Mouse (Mus musculus): Measurements from ENCODE around the gene Ube2j2. TPM values are rescaled to one million over a fixed set of nuclear protein-coding genes. Genes with fewer than 3 reads are reported as not detected.

Gene Ube2j2
- total and polyA plus RNA-seq, 3 experiments = 121 to 172 TPM; not detected in 1

DNA sequence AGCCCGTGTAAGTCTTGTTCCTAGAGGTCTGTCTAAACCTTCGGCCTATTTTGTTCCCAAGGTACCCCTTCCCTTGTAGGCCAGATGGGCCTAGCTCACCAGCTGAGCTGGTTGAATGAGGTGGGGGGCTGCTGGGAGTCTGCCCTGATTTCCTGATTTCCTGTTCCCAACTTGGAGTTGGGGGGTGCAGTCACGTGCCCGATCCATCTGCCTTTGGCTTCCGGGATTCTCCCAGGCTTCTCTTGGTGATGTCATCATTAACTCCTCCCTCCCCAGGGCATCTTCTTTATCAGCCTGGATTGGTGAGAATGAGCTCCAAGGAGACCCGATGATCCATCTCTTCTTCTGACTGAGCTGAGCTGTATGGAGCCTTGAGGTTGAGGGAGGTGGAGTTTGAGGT lies 48.4 kb upstream of the Ube2j2 start:
- Histone ChIP-seq H3K27me3 (ENCODE audit: control insufficient read depth in 1 of 2, insufficient read depth in 2 of 2, low read length in 2 of 2) (no peaks in the 10 kb centered on the region), H3K9ac (ENCODE audit: control insufficient read depth, low read depth, low read length, poor library complexity, severe bottlenecking) (no peak overlapping the region), H3K79me2 (ENCODE audit: control insufficient read depth, insufficient read depth, low read length, poor library complexity) (peaks cover 48% of the 10 kb centered on the region), H3K4me3 (ENCODE audit: control insufficient read depth in 1 of 2, insufficient read depth in 1 of 2, low read depth in 2 of 2, low read length in 2 of 2) (no peak overlapping the region), H3K36me3 (ENCODE audit: control insufficient read depth in 1 of 2, insufficient read depth in 2 of 2, low read length in 2 of 2) (peaks cover 2 to 4% of the 10 kb centered on the region in 2 experiments; a peak in 3 of 4 replicates), H3K4me1 (ENCODE audit: control insufficient read depth in 1 of 2, insufficient read depth in 2 of 2, low read length in 2 of 2) (peaks cover 5 to 17% of the 10 kb centered on the region in 2 experiments; a peak in 3 of 4 replicates), H3K9me3 (replicated peaks; ENCODE audit: insufficient read depth, low read length) (no peaks in the 10 kb centered on the region), H3K27ac (ENCODE audit: control insufficient read depth, low read depth, low read length) (no peak overlapping the region)
- TF ChIP-seq ELF1 (IDR thresholded peaks at IDR 0.05; ENCODE audit: low read depth, low read length) (no peak), GATA1 (IDR thresholded peaks at IDR 0.05; ENCODE audit: low read depth, low read length) (no peak), TBP (IDR thresholded peaks at IDR 0.05; ENCODE audit: low read depth, low read length) (no peak), NRF1 (IDR thresholded peaks at IDR 0.05; ENCODE audit: insufficient read depth, low read depth, low read length, poor library complexity, severe bottlenecking) (no peak), RAD21 (IDR thresholded peaks at IDR 0.05; ENCODE audit: low read depth, low read length) (no peak), ZNF384 (IDR thresholded peaks at IDR 0.05; ENCODE audit: low read depth, low read length) (no peak), UBTF (IDR thresholded peaks at IDR 0.05; ENCODE audit: borderline replicate concordance, insufficient read depth, low read depth, low read length) (no peak), MAX (IDR thresholded peaks at IDR 0.05; ENCODE audit: low read length) (no peak), USF2 (IDR thresholded peaks at IDR 0.05; ENCODE audit: borderline replicate concordance in 1 of 2, insufficient read depth in 1 of 2, low read depth in 1 of 2, low read length in 2 of 2) (no peak), ETS1 (IDR thresholded peaks at IDR 0.05; ENCODE audit: low read depth, low read length) (no peak), SIN3A (IDR thresholded peaks at IDR 0.05; ENCODE audit: low read length) (no peak), MAFK (IDR thresholded peaks at IDR 0.05; ENCODE audit: borderline replicate concordance, low read depth, low read length) (no peak)
- DNase-seq (ENCODE audit: low read depth, low spot score) = no peak

DNA sequence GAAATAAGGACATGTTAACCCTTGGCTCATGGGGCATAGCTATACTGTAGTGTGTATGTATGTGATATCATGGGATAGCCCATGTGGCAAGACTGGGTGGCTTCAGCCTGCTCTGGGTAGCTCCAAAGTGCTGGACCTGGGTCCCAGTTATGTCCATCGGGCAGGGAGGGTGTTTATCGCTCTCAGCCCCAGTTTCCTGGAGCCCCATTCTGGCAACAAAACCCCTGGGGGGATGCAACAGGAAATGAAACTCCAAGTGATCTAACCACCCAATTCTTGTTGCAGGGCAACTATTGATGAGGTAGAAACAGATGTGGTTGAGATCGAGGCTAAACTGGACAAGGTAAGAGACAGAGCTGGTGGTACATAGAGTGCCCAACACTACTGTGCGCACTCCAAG lies 47.8 kb upstream of the Ube2j2 start:
- H3K9me3 ChIP-seq (replicated peaks; ENCODE audit: insufficient read depth, low read length) = no peaks in the 10 kb centered on the region
- H3K27me3 ChIP-seq (ENCODE audit: control insufficient read depth in 1 of 2, insufficient read depth in 2 of 2, low read length in 2 of 2) = no peaks in the 10 kb centered on the region
- H3K36me3 ChIP-seq (ENCODE audit: control insufficient read depth in 1 of 2, insufficient read depth in 2 of 2, low read length in 2 of 2) = peaks cover 2 to 4% of the 10 kb centered on the region in 2 experiments; a peak in 3 of 4 replicates
- no peak overlapping the region for H3K27ac ChIP-seq (ENCODE audit: control insufficient read depth, low read depth, low read length)
- no peak for TF ChIP-seq USF2 (IDR thresholded peaks at IDR 0.05; ENCODE audit: borderline replicate concordance in 1 of 2, insufficient read depth in 1 of 2, low read depth in 1 of 2, low read length in 2 of 2)
- no peak for TF ChIP-seq JUND (IDR thresholded peaks at IDR 0.05; ENCODE audit: low read depth, low read length)
- TF ChIP-seq POLR2AphosphoS5 (IDR thresholded peaks at IDR 0.05; ENCODE audit: borderline replicate concordance, low read depth, low read length) = no peak
- TF ChIP-seq E2F4 (IDR thresholded peaks at IDR 0.05; ENCODE audit: borderline replicate concordance, low read depth, low read length) = no peak
- H3K79me2 ChIP-seq (ENCODE audit: control insufficient read depth, insufficient read depth, low read length, poor library complexity) = peaks cover 42% of the 10 kb centered on the region
- H3K4me1 ChIP-seq (ENCODE audit: control insufficient read depth in 1 of 2, insufficient read depth in 2 of 2, low read length in 2 of 2) = peaks cover 2 to 17% of the 10 kb centered on the region in 2 experiments; a peak in 3 of 4 replicates
- H3K9ac ChIP-seq (ENCODE audit: control insufficient read depth, low read depth, low read length, poor library complexity, severe bottlenecking) = no peak overlapping the region
- DNase-seq (ENCODE audit: low read depth, low spot score) = no peak
- H3K4me3 ChIP-seq (ENCODE audit: control insufficient read depth in 1 of 2, insufficient read depth in 1 of 2, low read depth in 2 of 2, low read length in 2 of 2) = no peak overlapping the region

Data from MEL (cell line).